Mouse (Mus musculus) 3T3-L1 (cell line): ENCODE data around the gene Pitpnm1.
A peak's percentile ranks its signal among the peaks of the same experiment; 100 is the strongest.

Source experiments
- DNase-seq: peaks from one replicate; pipeline ENCODE4 v3.0.0-alpha.2; 2015; ENCODE audit warnings: low read depth, low spot score

The Pitpnm1 gene

GRCm38 (mm10) chr19:4137913-4138312 is 38.1 kb downstream of the Pitpnm1 start:
- DNase-seq = no peak

GRCm38 (mm10) chr19:4139446-4139845 is 39.6 kb downstream of the Pitpnm1 start, which contains the start of gene Gpr152:
Gene Gpr152 (plus strand): TSS chr19:4139787.
- DNase-seq = no peak

- DNase-seq = no peak
These were observed 40.3 kb downstream of the Pitpnm1 start for GRCm38 (mm10) chr19:4140147-4140546.

- no peak for DNase-seq
These were observed 42.8 kb downstream of the Pitpnm1 start for GRCm38 (mm10) chr19:4142416-4143173.

- DNase-seq = no peak
These were observed 44.0 kb downstream of the Pitpnm1 start, which contains the start of gene Cabp4 for GRCm38 (mm10) chr19:4143759-4144268. Gene Cabp4 (minus strand): TSS chr19:4144033.

- DNase-seq = no peak
These were observed 45.0 kb downstream of the Pitpnm1 start for GRCm38 (mm10) chr19:4144550-4145498.

- DNase-seq = no peak
These were observed 46.1 kb downstream of the Pitpnm1 start for GRCm38 (mm10) chr19:4145936-4146335.

GRCm38 (mm10) chr19:4146366-4147021 is 46.7 kb downstream of the Pitpnm1 start:
- DNase-seq = no peak

- no peak for DNase-seq
These were observed 47.2 kb downstream of the Pitpnm1 start for GRCm38 (mm10) chr19:4147022-4147405.

GRCm38 (mm10) chr19:4147782-4148490 is 48.1 kb downstream of the Pitpnm1 start:
- DNase-seq = no peak

GRCm38 (mm10) chr19:4148491-4148806 is 48.7 kb downstream of the Pitpnm1 start, which contains the start of gene Coro1b:
Gene Coro1b (plus strand): TSS chr19:4148619.
- peak; percentile 95 for DNase-seq

- no peak for DNase-seq
These were observed 49.0 kb downstream of the Pitpnm1 start for GRCm38 (mm10) chr19:4148819-4149218.

GRCm38 (mm10) chr19:4149283-4149682 is 49.5 kb downstream of the Pitpnm1 start:
- no peak for DNase-seq

GRCm38 (mm10) chr19:4149764-4150461 is 50.1 kb downstream of the Pitpnm1 start:
- no peak for DNase-seq

- no peak for DNase-seq
These were observed 51.0 kb downstream of the Pitpnm1 start for GRCm38 (mm10) chr19:4150567-4151487.

GRCm38 (mm10) chr19:4151488-4151860 is 51.7 kb downstream of the Pitpnm1 start:
- no peak for DNase-seq

GRCm38 (mm10) chr19:4151898-4152297 is 52.1 kb downstream of the Pitpnm1 start:
- no peak for DNase-seq

- DNase-seq = no peak
These were observed 52.8 kb downstream of the Pitpnm1 start for GRCm38 (mm10) chr19:4152445-4153231.

GRCm38 (mm10) chr19:4153232-4153654 is 53.4 kb downstream of the Pitpnm1 start, which contains the start of gene Ptprcap:
Gene Ptprcap (plus strand): TSS chr19:4153604.
- no peak for DNase-seq
